Mouse (Mus musculus) embryonic fibroblast, embryonic 13.5 days (primary cell): ENCODE measurements around the gene Adam12.

Experiments
- CTCF ChIP-seq: IDR thresholded peaks from 2 replicates; pipeline ENCODE4 v1.5.1; 2011; ENCODE audit warnings: mild to moderate bottlenecking, control low read depth, low read length, moderate library complexity, borderline replicate concordance; ENCODE audit not compliant: insufficient read depth
- POLR2A ChIP-seq: IDR thresholded peaks from 2 replicates; pipeline ENCODE4 v1.6.1; 2011; ENCODE audit warnings: low read depth, mild to moderate bottlenecking, control low read depth, low read length, moderate library complexity

DNA sequence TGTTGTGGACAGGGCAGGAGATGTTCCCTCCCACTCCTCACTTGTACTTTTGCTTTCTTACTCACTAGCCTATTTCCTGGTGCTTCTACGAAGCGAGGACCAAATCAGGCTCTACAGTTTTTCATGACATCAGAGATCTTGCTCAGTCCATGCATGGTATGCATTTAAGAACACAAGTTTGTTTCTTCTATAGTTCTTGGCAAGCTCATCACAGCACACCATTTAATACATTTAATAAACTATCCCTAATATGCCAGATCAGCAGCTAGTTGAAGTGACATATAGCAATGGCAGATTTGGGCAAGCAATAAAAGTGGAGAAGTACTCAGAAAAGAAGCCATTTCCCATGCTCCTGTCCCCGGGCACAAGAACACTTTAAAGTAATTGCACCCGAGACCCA lies 285.8 kb downstream of the Adam12 start:
- TF ChIP-seq CTCF (no peak), POLR2A (no peak)
